Mouse (Mus musculus) limb, embryonic 14.5 days (tissue): ENCODE results near the gene Gm17581. TPM values are rescaled to one million over a fixed set of nuclear protein-coding genes. Genes with fewer than 3 reads are reported as not detected.
A peak's percentile ranks its signal among the peaks of the same experiment; 100 is the strongest.

Experiments
- ATAC-seq: fragments of 200-750 bp; cut with Nextera tagmentation; 2 replicates; pipeline ENCODE4 v1.8.0; 2017; ENCODE audit warnings: low read depth, moderate number of reproducible peaks, moderate TSS enrichment; ENCODE audit not compliant: low FRiP score
- DNase-seq: peaks from one replicate; pipeline ENCODE4 v3.0.0-alpha.2; 2015; ENCODE audit warnings: low spot score
- H3K27ac ChIP-seq: fragments of 300-500 bp; sonication (generic); replicated peaks from 2 replicates; pipeline ENCODE4 v1.5.1; 2014; ENCODE audit warnings: low read depth, mild to moderate bottlenecking, low read length, moderate library complexity, mixed read lengths
- H3K27me3 ChIP-seq: fragments of 300-500 bp; sonication (generic); 2 replicates; pipeline ENCODE4 v1.6.1; 2014; ENCODE audit warnings: low read length, mixed read lengths; ENCODE audit not compliant: control insufficient read depth, insufficient read depth
- H3K36me3 ChIP-seq: fragments of 300-500 bp; sonication (generic); 2 replicates; pipeline ENCODE4 v1.6.1; 2014; ENCODE audit warnings: mild to moderate bottlenecking, low read length, moderate library complexity, mixed read lengths; ENCODE audit not compliant: control insufficient read depth, insufficient read depth
- H3K4me1 ChIP-seq: fragments of 300-500 bp; sonication (generic); 2 replicates; pipeline ENCODE4 v1.6.1; 2014; ENCODE audit warnings: antibody characterized with exemption, low read length, mixed read lengths; ENCODE audit not compliant: control insufficient read depth, insufficient read depth
- H3K4me2 ChIP-seq: fragments of 300-500 bp; sonication (generic); replicated peaks from 2 replicates; pipeline ENCODE4 v1.6.1; 2014; ENCODE audit warnings: low read depth, mild to moderate bottlenecking, low read length, moderate library complexity; ENCODE audit not compliant: severe bottlenecking
- H3K4me3 ChIP-seq: fragments of 300-500 bp; sonication (generic); replicated peaks from 2 replicates; pipeline ENCODE4 v1.5.1; 2014; ENCODE audit warnings: low read length
- H3K9ac ChIP-seq: fragments of 300-500 bp; sonication (generic); 2 replicates; pipeline ENCODE4 v1.6.1; 2014; ENCODE audit warnings: mild to moderate bottlenecking, low read depth, low read length, moderate library complexity; ENCODE audit not compliant: severe bottlenecking
- H3K9me3 ChIP-seq: fragments of 300-500 bp; sonication (generic); 2 replicates; pipeline ENCODE4 v1.6.1; 2016; ENCODE audit warnings: low read length; ENCODE audit not compliant: control insufficient read depth
- POLR2A ChIP-seq: fragments of 200-500 bp; IDR thresholded peaks from 2 replicates; pipeline ENCODE4 v1.8.0; 2012; ENCODE audit warnings: inconsistent platforms, mild to moderate bottlenecking, moderate library complexity, borderline replicate concordance; ENCODE audit not compliant: insufficient read depth, insufficient read length; ENCODE audit errors: extremely low read depth
- WGBS: fragments of 180-500 bp; shearing (Covaris S2); extraction: QIAGEN DNeasy Blood & Tissue Kit; methylation state at CpG from one replicate; pipeline ENCODE4 v1.1.7; 2014; 5-methylcytosine and 5-hydroxymethylcytosine counted together
- polyA plus RNA-seq, 2 experiments: library from polyadenylated mRNA; depleted of rRNA in 1 of 2; stranded (reverse) in 1 of 2; unstranded in 1 of 2; fragments of >200 nt; fragmentation: Nextera tagmentation in 1 of 2; extraction: Ambion mirVana in 1 of 2; gene quantifications; 2 replicates each; pipeline versions ENCODE4 v1.2.1 to v1.2.3; 2012 to 2014

Gene Gm17581
- polyA plus RNA-seq, 2 experiments, result not detected

GRCm38 (mm10) chr2:155776824-155777687 is 41.4 kb upstream of the Gm17581 start:
- TF ChIP-seq POLR2A, result no peak
- Histone ChIP-seq H3K4me3 (no peak overlapping the region), H3K36me3 (no peaks in the 10 kb centered on the region), H3K4me2 (no peak overlapping the region), H3K27me3 (peaks cover 43% of the 10 kb centered on the region), H3K9ac (no peak overlapping the region), H3K27ac (no peak overlapping the region), H3K9me3 (no peaks in the 10 kb centered on the region), H3K4me1 (0 out of 2 replicates have a peak, but pooled peaks cover 3% of the 10 kb centered on the region)
- 64% methylated on average over 10 of the region's 10 CpGs for WGBS
- DNase-seq (no peak), ATAC-seq (no peak)

GRCm38 (mm10) chr2:155775685-155776263 is 40.1 kb upstream of the Gm17581 start:
- Histone ChIP-seq H3K9me3 (no peaks in the 10 kb centered on the region), H3K9ac (no peak overlapping the region), H3K4me2 (peak overlapping the region; percentile 89), H3K27me3 (peaks cover 43% of the 10 kb centered on the region), H3K27ac (no peak overlapping the region), H3K4me1 (0 out of 2 replicates have a peak, but pooled peaks cover 3% of the 10 kb centered on the region), H3K4me3 (peak overlapping the region; percentile 38), H3K36me3 (no peaks in the 10 kb centered on the region)
- 3% methylated on average over 39 of the region's 44 CpGs for WGBS
- ATAC-seq (peak; percentile 77), DNase-seq (peak; percentile 38)
- no peak for TF ChIP-seq POLR2A

- peak within 1 kb of the TSS; percentile 38 for H3K4me3 ChIP-seq
- no peak within 1 kb of the TSS for H3K27ac ChIP-seq
- DNase-seq (no peak), ATAC-seq (no peak)
- H3K4me2 ChIP-seq, result peak within 1 kb of the TSS; percentile 89
- no peak for TF ChIP-seq POLR2A
- H3K4me1 ChIP-seq, result 0 out of 2 replicates have a peak, but pooled peaks cover 3% of the 10 kb centered on the region
- WGBS, result 5% methylated on average over 34 of the region's 100 CpGs
- H3K27me3 ChIP-seq, result peaks cover 43% of the 10 kb centered on the region
- no peak within 1 kb of the TSS for H3K9ac ChIP-seq
- no peaks in the 10 kb centered on the region for H3K36me3 ChIP-seq
- H3K9me3 ChIP-seq, result no peaks in the 10 kb centered on the region
Observed at GRCm38 (mm10) chr2:155774927-155775684, 39.4 kb upstream of the Gm17581 start, which contains the start of gene Mmp24. TSS of gene Mmp24 (plus strand) at chr2:155775342.

GRCm38 (mm10) chr2:155774261-155774926 is 38.7 kb upstream of the Gm17581 start:
- no peaks in the 10 kb centered on the region for H3K36me3 ChIP-seq
- H3K27me3 ChIP-seq, result peaks cover 43% of the 10 kb centered on the region
- no peak for TF ChIP-seq POLR2A
- no peaks in the 10 kb centered on the region for H3K9me3 ChIP-seq
- H3K27ac ChIP-seq, result no peak overlapping the region
- H3K4me2 ChIP-seq, result no peak overlapping the region
- ATAC-seq, result no peak
- H3K4me3 ChIP-seq, result peak overlapping the region; percentile 31; the same call in 1 of the 2 replicates
- H3K4me1 ChIP-seq, result 0 out of 2 replicates have a peak, but pooled peaks cover 3% of the 10 kb centered on the region
- DNase-seq, result no peak
- no peak overlapping the region for H3K9ac ChIP-seq
- WGBS, result 58% methylated on average over 11 of the region's 11 CpGs
